Mouse (Mus musculus): Measurements from ENCODE around the gene Ube2e1.

Ube2e1 gene

DNA sequence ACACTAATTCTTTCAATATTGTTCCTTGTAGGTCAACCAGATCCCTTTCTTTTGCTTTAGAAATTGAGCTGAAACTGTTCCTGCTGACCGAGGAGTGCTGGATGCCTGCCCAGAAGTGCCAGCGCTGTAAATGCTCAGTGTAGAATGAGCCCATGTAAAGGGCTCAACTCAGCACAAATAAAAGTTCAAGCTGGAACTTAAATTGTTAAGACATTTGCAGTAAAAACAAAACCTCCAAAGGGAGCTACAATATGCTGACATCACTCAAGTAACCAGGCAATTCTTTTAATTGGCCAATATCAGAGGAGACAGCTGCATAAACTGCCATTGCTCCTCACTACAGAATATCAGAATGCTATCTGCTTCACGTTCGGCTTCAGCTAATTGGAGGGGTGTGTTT, 68.2 kb downstream of the Ube2e1 start:
- in situ Hi-C loops (cut with MboI, MseI) = no loop called here

GRCm38 (mm10) chr14:18261203-18261602, 70.5 kb downstream of the Ube2e1 start:
- in situ Hi-C loops (cut with MboI, MseI) = no loop called here

- in situ Hi-C loops (cut with MboI, MseI) = no loop called here
These were observed 89.0 kb downstream of the Ube2e1 start for GRCm38 (mm10) chr14:18242638-18243130.

DNA sequence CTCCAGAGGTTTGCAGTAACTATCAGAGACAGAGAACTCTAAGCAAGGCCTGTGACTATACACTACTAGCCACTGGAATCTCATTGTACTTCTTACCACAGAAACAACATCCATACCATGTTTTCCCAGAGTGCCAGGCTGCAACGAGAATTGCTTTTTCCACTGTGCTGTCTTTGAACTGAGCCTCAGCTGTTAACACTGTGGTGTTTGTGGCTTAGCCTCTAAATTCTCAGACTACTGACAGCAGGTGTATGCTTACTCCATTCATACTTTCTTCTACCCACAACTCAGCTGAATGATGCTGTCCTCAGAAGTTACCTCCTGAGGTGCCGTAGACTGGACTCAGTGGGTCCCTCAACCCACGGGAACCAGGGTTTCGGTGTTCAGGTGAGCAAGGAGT, 89.9 kb downstream of the Ube2e1 start:
- in situ Hi-C loops (cut with MboI, MseI) = no loop called here

- in situ Hi-C loops (cut with MboI, MseI) = no loop called here
These were observed 91.5 kb downstream of the Ube2e1 start for GRCm38 (mm10) chr14:18240132-18240531.

DNA sequence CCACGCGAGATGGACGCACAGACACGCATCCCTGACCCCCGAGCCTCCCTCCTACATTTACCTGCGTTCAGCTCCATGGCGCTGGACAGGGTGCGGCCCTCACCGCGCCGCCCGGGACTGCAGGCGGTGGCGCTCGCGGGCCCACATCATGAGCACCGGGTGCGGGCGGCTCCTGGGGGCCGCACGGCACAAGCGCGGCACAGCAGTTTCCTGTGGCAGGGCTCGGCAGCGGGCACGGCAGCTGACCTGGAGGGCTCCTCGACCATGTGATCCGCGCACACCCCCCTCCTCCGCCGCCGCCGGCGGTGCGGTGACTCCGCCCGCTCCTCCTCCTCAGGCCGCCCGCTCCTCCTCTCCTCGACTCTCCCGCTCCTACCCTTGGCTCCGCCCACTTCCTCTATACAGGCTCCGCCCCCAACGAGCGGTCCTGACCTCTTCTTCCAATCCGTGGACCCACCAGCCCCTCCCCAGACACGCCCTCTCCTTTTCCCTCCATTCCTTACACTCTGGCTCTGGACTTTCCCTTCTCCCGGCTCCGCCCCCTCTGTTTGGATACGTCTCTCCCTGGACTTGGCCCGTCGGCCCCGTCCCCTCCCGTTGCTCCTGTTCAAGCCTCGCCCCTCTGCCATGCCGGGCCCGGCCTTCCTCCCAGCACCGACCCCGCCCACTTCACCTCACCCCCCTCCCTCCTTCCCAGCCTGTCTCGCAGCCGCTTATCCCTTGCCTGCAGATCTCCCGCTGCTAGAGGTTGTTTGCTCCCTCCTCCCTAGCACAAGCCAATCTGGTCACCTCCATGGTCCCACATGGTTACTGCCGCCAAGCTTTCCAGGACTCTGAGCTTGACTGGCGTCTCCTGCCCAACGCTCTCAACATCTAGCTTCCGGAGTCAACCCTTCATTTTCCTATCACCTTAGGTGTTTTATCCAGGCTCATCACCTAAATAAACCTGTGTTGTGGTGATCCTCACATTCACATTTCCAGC, 92.6 kb downstream of the Ube2e1 start, which contains the start of gene Nr1d2:
Gene Nr1d2 (minus strand): TSS at position 378 of the 982 bp plus-strand sequence.
- in situ Hi-C loops (cut with MboI, MseI) = loop anchor here (5.0 kb wide), 2 partner anchors 33 to 88 kb away; partner anchors contain the start of genes Nkiras1 (in 2 of the 2) and Rpl15 (in 2 of the 2)

DNA sequence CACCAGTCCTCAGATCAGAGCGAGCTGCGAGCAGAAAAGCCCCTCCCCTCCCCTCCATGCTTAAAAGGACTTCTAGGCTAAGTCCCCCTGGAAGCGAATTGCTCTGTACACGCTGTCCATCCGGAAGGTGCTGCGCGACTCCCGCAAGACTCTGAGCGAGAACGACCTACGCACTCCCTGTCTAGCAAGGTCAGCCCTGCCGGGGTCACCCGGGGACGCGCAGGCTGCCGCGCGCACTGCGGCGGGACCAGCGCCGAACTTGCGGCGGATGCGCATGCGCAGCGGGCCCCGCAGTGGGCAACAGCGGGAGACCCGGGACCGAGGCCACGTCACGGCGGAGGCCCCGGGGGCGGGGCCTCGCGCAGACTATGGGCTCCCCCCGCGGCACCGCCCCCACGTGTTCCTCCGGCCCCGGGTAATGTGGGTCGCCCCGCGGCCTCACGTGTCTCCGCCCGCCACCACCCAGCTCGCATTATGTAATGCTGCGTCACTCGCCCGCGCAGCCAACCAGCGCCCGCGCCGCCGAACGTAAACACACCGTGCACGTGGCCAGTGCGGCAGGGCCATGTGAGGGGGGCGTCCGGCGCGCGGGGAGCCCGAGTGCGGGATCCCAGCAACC, 93.4 kb downstream of the Ube2e1 start:
- in situ Hi-C loops (cut with MboI, MseI) = loop anchor here (5.0 kb wide), 2 partner anchors 34 to 89 kb away; partner anchors contain the start of genes Nkiras1 (in 2 of the 2) and Rpl15 (in 2 of the 2)

DNA sequence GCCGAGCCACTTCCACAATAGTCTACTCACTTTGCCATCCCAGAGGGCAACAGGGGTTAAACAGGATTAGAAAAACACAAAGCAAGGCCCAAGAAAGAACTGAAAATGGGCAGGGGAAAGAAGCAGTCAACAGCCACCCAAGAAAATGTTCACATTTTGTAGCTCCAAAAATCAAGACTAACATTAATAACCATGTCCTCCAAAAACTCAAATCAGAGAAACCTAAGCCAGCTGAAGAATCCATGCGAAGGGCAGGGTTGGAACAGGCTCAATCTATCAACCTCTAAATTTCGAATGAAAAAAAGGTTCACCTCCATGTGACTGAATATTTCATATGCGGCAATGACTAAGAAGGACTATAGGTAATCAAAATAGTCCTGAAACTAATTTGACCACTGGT, 94.3 kb downstream of the Ube2e1 start:
- in situ Hi-C loops (cut with MboI, MseI) = loop anchor here (5.0 kb wide), 2 partner anchors 35 to 90 kb away; partner anchors contain the start of genes Nkiras1 (in 2 of the 2) and Rpl15 (in 2 of the 2)

DNA sequence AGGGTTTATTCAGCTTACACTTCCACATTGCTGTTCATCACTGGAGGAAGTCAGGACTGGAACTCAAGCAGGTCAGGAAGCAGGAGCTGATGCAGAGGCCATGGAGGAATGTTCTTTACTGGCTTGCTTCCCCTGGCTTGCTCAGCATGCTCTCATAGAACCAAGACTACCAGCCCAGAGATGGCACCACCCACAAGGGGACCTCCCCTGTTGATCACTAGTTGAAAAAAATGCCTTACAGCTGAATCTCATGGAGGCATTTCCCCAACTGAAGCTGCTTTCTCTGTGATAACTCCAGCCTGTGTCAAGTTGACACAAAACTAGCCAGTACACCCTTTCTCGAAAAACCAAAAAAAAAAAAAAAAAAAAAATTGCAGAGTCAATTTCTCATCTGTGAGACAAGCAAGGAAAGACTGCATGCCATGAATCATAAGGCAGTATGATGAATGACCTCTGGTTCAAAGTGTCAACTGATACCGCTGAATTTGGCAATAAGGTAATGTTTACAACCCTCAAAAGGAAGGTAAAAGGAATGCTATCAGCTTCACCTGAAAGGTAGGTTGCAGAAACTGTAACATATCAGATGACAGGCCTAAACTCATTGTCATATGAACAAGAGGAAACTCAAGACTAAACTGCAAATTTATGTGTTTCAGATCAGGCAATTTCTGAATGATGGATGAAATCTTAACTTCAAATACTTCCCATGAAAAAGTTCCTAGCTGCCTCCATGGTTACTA, 95.0 kb downstream of the Ube2e1 start:
- in situ Hi-C loops (cut with MboI, MseI) = loop anchor here (5.0 kb wide), 2 partner anchors 36 to 91 kb away; partner anchors contain the start of genes Nkiras1 (in 2 of the 2) and Rpl15 (in 2 of the 2)

GRCm38 (mm10) chr14:18233981-18234960, 97.4 kb downstream of the Ube2e1 start:
- in situ Hi-C loops (cut with MboI, MseI) = no loop called here

DNA sequence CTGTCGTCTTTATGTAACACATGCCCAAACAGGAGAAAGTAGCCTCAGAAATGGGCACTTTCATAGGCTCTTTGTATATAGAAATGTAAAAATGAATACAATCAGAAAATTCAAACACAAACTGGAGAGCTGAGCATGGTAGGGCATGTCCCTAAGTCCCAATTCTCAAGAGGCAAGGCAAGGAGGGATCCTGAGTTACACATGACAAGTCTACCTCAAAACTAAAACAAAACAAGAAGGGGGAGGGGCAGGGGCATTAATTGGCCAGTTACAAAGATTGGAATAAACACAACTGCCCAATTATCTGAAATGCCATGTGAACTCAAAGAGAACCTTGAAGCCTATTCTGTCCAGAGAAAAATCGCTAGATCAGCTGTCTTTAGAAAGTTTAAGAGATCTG, 98.6 kb downstream of the Ube2e1 start:
- in situ Hi-C loops (cut with MboI, MseI) = no loop called here
